Mouse (Mus musculus) left cerebral cortex, adult 2 months (tissue): ENCODE measurements around the gene Fndc3b. TPM values are rescaled to one million over a fixed set of nuclear protein-coding genes. Genes with fewer than 3 reads are reported as not detected.
A peak's percentile ranks its signal among the peaks of the same experiment; 100 is the strongest.

Source experiments
- DNase-seq, 2 experiments: peaks; one replicate each; pipeline ENCODE4 v3.0.0; 2021 to 2022; ENCODE audit warnings: low spot score in 2 of 2, mixed read lengths in 1 of 2; ENCODE audit errors: extremely low spot score in 1 of 2
- H3K27ac ChIP-seq: fragments of 200-600 bp; 2 replicates; pipeline ENCODE4 v1.8.1; 2022
- H3K4me3 ChIP-seq: fragments of 200-600 bp; 2 replicates; pipeline ENCODE4 v1.8.1; 2022
- CTCF ChIP-seq: fragments of 200-600 bp; IDR thresholded peaks from 2 replicates; pipeline ENCODE4 v1.8.1; 2022; ENCODE audit warnings: antibody characterized with exemption, mild to moderate bottlenecking, moderate library complexity
- intact Hi-C: fragments of 180-260 bp; cut with DNase I; formaldehyde crosslinking; loops from one replicate; pipeline ENCODE4 v1.15.1; 2025
- total RNA-seq, 2 experiments: library from RNA; stranded (reverse); gene quantifications; 2 replicates each; pipeline ENCODE4 v1.2.3; 2021

Gene Fndc3b
- total RNA-seq, 2 experiments from 2014 or later, result 25.1 to 27.7 TPM

DNA sequence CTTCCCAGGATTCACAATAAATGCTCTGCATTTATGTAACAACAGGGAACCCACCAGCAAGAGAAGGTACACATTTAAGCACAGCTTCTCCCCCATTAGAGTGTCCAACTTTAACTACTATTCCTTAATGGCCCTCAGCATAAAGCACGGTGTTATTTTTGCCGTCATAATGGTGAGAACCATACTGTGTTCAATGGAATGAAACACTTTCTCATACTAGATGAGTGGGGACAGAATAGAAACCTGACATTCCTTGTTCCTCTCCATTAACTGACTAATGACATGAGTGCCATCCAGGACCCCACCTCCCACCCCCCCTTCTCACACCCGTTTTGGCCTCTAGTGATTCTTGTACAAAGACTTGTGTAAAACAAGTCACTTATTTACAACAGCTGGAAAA lies 156.8 kb downstream of the Fndc3b start:
- Histone ChIP-seq H3K4me3 (no peak overlapping the region), H3K27ac (no peak overlapping the region)
- intact Hi-C loops, result loop anchor here (10.0 kb wide), 1 partner anchor 550 kb away; no protein-coding TSS in a partner anchor
- no peak for DNase-seq
- TF ChIP-seq CTCF, result no peak

DNA sequence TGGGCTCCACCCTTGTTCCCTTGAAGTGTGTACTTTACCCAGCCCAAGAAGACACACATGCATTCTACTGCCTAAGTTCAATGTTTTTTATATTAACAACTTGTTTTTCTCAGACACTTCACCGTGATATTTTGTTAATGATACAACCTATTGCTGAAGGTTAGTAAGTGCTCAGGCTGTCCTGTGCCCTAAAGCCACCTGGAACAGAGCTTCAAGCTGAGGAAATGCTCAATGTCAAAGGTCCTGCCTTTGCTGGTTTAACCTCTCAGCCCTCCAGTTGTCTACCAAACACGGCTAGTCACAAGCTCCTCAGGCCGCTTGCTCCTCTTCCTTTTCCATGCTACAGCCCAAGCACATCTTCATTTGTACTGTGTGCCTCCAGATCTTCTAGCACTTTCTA lies 157.3 kb downstream of the Fndc3b start:
- intact Hi-C loops, result loop anchor here (10.0 kb wide), 1 partner anchor 551 kb away; no protein-coding TSS in a partner anchor
- TF ChIP-seq CTCF, result no peak
- no peak for DNase-seq
- Histone ChIP-seq H3K4me3 (no peak overlapping the region), H3K27ac (no peak overlapping the region)

DNA sequence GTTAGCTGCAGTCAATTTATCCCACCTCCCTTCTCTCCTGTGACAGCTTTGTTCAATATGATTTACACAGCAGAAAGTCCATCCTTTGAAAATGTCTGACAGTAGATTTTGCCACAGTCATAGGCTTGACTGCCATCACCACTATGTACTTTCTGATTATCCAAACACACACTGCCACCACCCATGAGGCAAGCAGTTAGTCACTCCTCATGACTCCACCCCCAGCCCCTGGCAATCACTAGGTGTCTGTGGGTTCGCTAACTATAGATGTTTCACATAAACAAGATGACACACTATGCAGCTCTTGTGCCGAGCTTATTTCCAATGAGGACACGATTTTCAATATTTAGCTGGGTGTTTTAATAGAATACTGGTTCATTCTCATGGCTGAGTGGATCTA lies 160.1 kb downstream of the Fndc3b start:
- Histone ChIP-seq H3K27ac (no peak overlapping the region), H3K4me3 (no peak overlapping the region)
- intact Hi-C loops, result loop anchor here (10.0 kb wide), 1 partner anchor 554 kb away; no protein-coding TSS in a partner anchor
- TF ChIP-seq CTCF, result no peak
- peak in 1 of 2 experiments; percentile 27 for DNase-seq

DNA sequence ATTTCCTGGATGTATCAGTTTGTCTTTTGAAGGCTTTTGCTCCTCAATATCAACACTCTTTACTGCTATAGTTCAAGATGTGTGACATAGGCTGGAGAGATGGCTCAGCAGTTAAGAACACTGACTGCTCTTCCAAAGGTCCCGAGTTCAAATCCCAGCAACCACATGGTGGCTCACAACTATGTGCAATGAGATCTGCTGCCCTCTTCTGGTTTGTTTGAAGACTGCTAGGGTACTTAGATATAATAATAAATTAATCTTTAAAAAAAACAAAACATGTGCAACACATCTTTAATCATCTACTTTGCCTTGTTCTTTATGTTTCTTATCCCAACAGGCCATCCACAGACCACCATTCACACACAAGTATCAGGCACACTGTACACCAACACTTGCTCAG lies 160.7 kb downstream of the Fndc3b start:
- Histone ChIP-seq H3K27ac (no peak overlapping the region), H3K4me3 (no peak overlapping the region)
- TF ChIP-seq CTCF, result peak; percentile 43
- intact Hi-C loops, result loop anchor here (10.0 kb wide), 1 partner anchor 554 kb away; no protein-coding TSS in a partner anchor
- DNase-seq, result no peak

DNA sequence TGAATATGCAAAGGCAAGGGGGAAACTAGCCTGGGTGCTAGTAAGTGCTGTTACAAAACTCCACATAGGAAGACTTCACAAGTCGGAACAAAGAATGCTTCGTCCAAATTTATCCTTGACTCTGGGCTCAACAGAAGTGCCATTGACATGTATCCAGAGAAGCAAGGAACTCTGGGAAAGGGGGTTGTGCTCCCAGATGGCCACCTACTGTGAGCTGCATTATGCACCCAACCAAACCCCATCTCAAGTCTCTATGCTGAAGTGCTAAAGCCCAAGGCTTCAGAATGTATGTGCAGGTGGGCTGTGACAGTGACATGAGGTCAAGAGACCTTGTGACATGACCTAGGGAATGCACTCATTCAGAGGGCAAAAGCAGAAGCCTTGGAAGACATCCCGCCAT lies 165.5 kb downstream of the Fndc3b start:
- no peak overlapping the region for H3K4me3 ChIP-seq
- no peak for TF ChIP-seq CTCF
- DNase-seq, result no peak
- no peak overlapping the region for H3K27ac ChIP-seq
- intact Hi-C loops, result no loop called here

DNA sequence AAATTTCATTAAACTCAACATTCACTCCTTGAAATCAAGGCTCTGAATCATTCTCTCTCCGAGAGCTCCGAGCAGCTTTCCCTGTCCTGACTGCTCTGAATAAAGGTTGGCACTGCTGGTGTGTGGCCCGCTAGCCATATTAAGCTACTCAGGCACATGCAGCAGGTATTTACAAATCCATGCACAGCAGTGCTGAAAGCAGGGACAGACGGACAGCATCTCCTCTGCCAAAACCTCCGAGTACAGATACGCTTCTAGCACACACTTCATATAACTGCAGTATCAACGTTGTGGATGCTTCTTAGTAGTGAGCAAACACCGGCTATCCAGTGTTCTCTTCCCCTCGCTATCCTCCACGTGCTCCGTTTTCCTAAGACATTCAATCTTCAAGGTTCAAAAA lies 167.0 kb downstream of the Fndc3b start:
- no peak for DNase-seq
- intact Hi-C loops, result no loop called here
- no peak overlapping the region for H3K4me3 ChIP-seq
- TF ChIP-seq CTCF, result no peak
- H3K27ac ChIP-seq, result no peak overlapping the region

DNA sequence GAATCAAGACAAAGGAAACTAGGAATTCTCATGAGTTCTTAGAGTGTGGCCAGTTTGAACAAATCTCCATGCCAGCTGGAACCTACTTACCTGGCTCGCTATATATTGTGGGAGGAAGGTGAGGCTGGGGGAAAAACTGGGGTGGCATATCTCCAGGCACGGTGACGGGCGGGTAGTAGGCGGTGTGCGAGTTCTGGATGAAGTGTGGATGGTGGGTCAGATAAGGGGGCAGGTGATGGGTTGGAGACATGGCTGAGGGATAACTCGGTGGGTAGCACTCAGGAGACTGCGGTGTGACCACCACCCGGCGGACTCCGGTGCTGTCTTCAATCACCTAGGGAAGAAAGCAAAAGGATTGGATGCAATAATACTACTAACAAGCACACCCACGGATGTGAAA lies 169.3 kb downstream of the Fndc3b start:
- Histone ChIP-seq H3K27ac (no peak overlapping the region), H3K4me3 (no peak overlapping the region)
- DNase-seq, result no peak
- TF ChIP-seq CTCF, result no peak
- intact Hi-C loops, result no loop called here

DNA sequence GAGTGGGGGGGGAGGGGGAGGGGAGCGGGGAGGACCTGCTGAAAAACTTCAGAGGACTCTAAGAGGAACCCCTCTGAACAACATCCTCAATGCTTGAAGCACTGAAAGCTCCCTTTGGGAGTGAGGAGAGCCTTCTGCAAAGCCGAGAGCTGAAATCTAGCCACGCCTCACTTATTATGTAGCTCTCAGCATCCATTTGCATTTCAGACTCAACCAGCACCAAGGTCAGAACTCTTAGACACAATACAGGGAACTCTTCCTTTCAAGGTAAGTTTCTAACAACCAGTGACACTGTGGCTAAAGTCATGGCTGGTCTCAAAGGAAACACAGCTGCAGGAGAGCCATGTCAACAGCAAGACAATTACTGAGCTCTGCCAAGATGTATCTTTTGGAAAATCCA lies 169.9 kb downstream of the Fndc3b start:
- Histone ChIP-seq H3K4me3 (no peak overlapping the region), H3K27ac (no peak overlapping the region)
- intact Hi-C loops, result no loop called here
- no peak for DNase-seq
- no peak for TF ChIP-seq CTCF

DNA sequence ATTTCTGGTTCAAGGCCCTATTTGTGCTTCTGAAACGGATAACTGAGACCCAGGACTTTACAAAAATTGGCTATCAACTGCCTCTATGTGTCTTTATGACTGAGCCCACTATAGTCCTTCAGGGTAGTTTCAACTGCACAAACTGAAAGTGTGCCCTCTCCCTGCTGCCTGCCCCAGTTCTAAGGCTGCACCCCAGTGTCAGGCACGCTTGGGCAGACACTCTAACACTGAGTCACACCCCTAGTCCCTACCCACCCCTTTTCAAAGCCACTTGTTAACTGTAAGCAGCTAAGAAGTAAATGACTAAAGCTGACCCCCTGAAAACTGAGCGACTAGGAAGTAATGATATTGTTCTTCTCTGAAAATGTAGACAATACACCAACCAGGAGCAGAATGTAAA lies 176.9 kb downstream of the Fndc3b start:
- Histone ChIP-seq H3K27ac (no peak overlapping the region), H3K4me3 (no peak overlapping the region)
- intact Hi-C loops, result no loop called here
- no peak for TF ChIP-seq CTCF
- no peak for DNase-seq

DNA sequence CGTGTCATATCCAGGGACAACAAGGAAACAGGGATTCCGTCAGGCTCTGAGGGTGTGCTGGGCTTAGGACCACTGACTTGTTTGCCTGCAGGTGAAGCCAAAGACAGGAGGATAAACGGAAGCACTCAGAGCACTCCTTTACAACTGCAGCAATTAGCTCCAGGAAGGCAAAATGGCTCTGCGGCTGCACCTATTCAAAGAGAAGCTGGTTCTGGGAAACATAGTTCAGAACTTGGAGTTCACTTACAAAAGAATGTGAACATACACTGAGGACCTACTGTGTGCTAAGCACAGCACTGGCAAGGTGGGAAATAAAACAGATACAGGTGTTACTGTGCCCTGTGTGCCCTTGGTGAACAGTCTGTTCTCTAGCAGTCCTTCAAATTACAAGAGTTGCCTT lies 177.4 kb downstream of the Fndc3b start:
- H3K4me3 ChIP-seq, result no peak overlapping the region
- intact Hi-C loops, result no loop called here
- no peak for DNase-seq
- H3K27ac ChIP-seq, result no peak overlapping the region
- no peak for TF ChIP-seq CTCF

DNA sequence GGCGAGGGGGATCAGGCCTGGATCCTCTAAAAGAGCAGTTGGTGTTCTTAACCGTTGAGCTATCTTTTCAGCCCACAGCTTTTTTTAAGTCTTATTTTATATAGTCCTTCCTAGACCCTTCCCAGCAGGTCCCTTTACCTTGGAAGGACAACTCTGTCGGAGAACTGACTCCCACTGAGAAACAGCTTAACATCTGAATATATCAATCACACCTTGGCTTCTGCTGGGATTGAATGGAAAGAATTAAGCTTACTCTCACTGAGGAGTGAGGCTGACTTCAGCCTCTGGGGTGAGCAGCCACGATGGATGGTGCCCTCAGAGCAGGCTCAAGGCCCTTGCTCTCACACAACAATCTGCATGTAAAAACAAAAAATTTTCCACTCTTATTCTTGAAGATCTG lies 179.1 kb downstream of the Fndc3b start:
- TF ChIP-seq CTCF, result no peak
- intact Hi-C loops, result no loop called here
- no peak overlapping the region for H3K4me3 ChIP-seq
- no peak overlapping the region for H3K27ac ChIP-seq
- DNase-seq, result no peak

DNA sequence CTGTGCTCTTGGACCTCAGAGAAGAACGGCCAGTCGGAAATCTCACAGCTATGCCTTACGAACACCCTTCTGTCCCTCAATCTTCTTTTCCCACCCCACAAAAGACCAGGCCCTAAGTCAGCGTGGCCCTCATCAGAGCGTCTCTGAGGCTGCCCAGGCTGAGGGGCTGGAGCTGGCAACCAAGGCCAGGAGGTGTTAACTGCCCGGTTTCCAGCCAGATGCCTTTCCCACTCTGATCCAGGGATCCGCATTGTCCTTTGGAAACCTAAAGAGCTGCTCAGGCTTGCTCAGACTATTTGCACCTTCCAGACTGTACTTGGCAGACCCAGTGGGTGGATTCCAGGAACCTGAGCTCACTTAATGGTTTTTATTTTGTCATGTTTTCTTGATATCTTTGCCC lies 180.7 kb downstream of the Fndc3b start:
- H3K4me3 ChIP-seq, result no peak overlapping the region
- no peak for DNase-seq
- intact Hi-C loops, result no loop called here
- H3K27ac ChIP-seq, result no peak overlapping the region
- no peak for TF ChIP-seq CTCF

DNA sequence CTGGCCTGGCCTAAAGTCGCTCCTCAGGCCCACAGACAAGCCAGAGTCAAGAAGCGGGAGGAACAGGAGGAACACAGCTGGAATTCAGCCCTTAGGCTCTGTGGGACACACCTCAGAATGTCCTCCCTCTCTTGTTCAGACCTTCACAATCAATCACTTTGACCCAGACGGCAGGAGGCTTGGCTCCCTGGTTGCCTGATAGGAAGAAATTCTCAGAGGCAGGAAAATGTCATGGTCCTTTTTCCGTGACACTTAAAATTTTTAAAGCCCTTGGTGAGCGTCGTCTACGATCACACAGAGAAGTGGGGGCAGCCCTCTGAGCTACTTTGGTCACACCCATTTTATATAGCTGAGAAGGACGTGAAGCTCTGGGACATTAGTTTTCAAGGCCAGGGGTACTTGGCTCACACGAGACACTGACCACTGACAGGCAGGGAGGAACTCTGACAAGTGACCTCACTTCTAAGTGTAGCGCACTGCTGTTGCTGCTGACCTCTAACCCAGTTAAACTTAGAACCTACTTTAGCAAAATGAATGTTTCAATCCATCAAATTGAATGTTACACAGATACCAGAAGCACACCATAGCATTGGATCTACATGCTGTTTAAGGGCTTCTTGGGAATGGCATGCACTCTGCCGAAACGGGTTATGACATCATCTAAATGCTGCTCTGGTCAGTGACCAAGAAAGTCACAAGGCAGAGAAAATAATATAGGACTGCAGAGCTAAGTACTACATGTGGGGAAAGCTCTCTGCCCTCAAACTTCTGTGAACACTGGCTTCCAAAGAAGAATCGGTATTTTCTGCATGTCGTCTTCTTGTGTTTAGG lies 181.7 kb downstream of the Fndc3b start:
- TF ChIP-seq CTCF, result no peak
- intact Hi-C loops, result no loop called here
- DNase-seq, result no peak
- Histone ChIP-seq H3K27ac (no peak overlapping the region), H3K4me3 (no peak overlapping the region)
